Mouse (Mus musculus) spleen, adult 18-20 months (tissue): ENCODE data around the gene Slc34a3.

ENCODE experiments used
- DNase-seq, 2 experiments: peaks; one replicate each; pipeline ENCODE4 v3.0.0; 2022; ENCODE audit warnings: mixed read lengths in 2 of 2

Gene Slc34a3

DNA sequence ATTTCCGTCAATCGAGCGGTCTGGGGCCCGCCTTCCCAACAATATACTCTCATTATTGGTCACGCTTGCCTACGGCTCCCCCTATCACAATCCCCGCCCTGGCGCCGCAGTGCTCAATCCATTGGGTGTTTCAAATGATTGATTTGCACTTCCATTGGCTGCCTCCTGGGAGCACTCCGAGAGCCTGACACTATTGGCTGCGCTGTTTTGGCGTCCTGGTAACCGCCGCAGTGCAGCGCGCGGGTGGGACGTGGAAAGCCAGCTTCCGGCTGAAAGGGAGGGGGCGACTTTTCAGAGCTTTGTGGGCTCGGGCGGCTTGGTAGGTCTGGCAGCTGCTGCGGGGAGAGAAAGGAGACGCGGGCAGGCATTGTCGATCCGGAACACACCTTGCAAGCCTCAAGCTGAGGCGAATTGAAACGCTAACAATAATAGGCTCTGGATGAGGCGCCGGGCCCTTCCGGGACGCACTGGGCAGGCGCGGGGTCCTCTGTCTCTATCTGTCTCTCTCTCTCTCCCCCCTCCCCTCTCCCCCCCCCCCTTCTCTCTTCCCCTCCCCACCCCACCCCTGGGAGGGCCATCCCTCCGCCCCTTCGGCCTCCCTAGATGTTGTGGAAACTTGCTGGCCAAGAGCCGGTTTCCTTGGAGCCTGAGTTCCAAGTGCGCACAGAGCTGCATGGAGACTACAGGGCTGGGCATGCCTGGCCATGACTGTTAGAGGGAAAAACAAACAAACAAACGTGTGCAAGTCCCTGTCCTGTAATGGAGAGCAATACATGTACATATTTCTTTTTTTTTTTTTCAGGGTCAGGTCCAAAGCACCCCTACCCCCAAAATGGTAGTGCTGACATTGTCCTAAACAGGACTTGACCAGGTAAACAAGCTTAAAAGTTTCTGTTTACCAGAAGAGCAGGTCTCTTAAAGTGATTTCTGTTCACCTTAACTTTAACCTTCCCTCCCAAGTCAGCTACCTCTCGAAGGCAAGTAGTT, 9.1 kb downstream of the Slc34a3 start:
- DNase-seq, result peak; percentile 89 to 97

DNA sequence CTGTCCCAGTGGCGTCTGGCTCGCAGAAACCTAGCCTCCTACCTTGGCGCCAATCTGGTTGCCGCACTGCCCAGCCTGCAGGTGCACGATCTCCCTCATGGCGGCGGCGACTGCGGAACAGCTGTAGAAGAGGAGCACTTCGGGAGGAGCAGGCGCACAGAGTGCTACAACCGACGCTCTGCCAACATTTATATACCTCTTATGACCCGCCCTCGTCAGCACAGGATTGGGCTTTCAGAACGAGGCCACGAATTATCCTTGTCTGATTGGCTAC, 9.7 kb downstream of the Slc34a3 start, which contains the start of gene Tubb4b:
Tubb4b (minus strand) TSS at position 211 of the 274 bp plus-strand sequence.
- no peak for DNase-seq

DNA sequence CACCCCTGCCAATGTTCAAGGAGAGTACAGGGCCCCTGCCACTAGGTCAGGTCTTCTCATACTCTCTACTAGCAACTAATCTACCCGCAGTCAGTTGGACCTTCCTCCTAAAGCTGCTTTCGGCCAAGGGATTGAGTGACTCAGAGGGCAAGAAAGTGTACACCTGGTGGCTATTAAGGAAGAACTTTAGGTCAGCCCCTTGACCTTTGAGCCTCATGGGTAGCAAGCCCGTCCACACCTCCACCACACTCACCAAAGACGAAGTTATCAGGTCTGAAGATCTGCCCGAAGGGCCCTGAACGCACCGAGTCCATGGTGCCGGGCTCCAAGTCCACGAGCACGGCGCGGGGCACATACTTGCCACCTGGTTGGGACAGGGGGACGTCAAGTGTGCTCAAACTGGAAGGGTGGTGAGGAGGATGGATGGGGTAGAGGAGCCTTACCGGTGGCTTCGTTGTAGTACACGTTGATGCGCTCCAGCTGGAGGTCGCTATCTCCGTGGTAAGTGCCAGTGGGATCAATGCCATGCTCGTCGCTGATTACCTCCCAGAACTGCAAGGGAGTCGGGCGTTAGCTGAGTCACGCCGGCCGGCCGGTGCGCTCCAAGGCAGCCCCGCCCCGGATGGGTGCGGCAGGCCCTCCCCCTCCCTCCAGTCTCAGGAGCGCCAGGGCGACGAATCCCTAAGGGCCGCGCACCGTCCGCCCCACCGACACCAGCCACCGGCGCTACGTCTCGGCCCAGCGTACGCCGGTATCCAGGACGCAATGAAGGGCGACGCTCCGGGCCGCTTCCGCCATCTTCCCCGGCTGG, 10.3 kb downstream of the Slc34a3 start:
- peak; percentile 75 to 78 for DNase-seq

DNA sequence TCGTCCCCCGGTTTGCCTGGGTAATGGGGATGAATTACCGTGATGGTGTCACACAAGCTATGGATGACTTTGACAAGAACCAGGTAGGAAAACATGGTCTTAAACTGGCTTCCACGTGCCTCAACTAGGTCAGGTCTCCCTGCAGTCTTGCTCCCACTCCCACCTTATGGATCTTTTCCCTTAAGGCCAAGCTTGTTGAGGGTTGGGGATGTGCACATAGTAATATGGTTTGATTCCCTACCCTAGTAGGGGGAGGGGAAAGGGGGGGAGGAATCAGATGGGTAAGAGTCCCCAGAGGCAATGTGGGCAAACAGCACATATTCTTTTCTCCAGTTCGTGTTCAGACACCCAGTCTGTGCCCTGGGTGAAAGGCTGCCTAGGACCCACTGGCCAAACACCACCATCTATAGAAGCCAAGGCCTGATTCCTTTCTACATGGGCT, 12.8 kb downstream of the Slc34a3 start:
- no peak for DNase-seq

DNA sequence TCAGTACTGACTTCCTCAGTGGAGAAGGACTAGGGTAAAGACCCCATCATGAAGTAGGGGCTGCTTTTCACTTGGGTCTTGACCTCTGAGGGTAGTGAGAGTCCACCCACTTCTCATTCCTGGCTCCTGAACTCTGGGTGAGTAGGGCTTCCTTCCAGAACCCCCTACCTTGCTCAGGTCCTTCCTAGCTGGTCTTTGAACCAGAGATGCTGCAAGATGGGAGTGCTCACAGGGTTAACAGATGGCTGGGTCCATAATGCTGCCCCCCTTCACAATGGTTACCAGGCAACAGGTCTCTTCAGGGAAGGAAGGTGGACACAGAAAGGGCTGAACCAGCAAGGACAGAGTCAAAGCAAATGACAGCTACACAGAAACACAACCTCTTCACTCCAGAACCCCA, 15.7 kb downstream of the Slc34a3 start, which contains the start of gene Fam166a:
Fam166a (plus strand) TSS at position 301 of the 400 bp plus-strand sequence.
- DNase-seq, result no peak

DNA sequence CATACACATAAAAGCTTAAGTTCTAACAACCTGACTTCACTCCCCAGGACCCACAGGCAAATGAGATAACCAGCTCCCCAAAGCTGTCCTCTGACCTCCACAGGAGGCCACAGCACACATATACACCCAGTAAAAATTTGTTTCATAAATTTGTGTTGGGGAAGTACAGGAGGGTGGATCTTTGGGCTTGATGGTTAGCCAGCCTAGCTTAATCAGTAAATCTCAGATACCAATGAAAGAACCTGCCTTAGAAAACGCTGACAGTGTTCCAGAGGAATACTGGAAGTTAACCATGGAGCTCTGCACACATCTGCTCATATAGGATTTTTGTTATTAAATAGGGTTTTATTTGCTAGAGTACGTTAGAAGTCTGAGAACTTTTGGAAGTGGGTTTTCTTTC, 16.5 kb downstream of the Slc34a3 start:
- DNase-seq, result no peak

DNA sequence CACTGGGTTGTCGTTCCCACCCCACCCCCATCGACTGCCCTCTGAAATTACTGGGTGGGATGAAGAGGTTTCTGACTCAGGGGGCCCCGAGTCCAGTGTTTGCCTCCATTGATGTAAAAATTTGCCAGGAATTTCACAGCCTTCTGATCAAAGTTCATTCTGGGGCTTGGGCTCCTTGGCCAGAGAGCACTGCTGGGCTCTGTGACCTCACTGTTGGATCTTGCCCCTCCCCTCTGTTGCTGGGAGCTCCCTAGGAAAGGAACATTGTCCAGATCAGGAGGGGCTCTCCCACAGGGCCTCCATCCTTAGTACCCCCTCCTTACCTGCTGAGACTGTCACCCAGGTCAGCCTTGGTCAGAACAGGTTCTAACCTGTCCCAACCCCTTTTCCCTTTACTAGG, 19.7 kb downstream of the Slc34a3 start, which contains the start of gene Stpg3:
Stpg3 (minus strand) TSS at position 194 of the 400 bp plus-strand sequence.
- DNase-seq, result no peak

DNA sequence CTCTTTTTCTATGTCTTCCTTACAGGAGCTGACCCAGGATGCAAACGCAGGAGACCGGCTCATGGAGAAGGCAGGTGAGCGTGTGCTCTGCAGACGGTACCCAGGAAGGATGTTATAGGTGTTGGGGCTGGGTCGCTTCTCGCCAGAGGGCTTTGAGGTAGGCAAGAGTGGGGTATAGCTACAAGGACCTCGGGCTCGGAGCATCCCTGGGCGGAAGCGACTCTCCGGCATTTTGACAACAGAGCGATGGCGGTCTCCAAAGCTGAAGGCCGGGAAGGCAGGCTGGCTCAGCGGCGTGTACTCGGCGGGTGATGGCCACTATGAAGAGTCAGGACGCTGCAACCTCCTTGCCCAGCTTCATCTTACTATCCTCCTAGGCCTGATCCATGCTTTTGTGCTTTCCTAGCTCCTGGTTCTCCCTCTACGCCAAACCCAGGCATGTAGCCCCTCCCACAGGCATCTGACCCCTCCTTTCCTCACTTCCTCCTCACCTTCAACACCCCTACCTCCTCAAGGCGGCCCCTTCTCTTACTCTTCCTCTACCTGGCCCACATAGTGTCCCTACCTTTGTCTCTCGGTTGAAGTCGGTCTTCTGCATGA, 20.8 kb downstream of the Slc34a3 start:
- no peak for DNase-seq

DNA sequence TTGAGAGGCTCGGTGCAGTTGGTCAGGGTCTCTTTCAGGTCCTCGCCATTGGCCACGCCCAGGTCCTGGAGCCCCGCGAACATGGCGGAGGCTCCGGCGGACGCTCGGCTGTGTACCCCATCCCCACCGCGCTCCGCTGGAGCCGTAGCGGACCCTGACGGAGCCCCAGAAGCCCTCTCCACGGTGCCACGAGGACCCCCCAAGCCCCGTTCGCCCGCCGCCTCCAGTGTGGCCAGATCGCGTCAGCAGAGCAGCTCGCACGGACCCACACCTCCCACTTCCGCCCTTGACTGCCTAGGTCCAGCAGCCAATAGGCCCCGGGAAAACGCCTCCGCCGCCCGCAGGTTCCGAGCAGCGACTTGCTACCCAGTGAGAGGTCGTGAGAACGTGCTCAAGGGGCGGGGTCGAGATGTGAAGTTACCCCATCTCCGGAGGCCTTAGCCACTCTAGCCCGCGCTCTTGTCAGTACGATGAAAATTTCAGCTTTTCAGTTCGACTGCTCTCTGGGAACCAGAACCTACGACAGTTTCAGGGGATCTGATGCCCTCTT, 23.0 kb downstream of the Slc34a3 start, which contains the start of gene Nelfb:
Nelfb (minus strand) TSS at position 369 of the 550 bp plus-strand sequence.
- peak; percentile 86 to 91 for DNase-seq

DNA sequence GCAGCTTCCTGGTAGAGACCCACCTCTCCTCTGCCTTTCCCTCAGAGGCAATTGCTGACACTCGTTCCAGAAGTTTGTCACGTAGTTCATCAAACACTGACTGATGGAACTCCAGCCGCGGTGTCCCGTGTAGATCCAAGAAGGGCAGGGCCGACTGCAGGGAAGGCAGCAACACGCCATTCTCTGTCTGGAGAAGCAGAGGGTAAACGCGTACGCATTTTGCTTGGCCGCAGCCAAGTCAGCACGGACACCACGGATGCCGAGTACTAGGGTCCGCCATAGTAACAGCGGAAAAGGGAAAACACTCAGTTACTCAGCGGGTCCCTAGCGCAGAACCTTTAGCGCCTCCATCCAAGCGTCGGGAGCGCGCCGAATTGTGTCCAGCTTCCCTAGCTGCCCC, 23.5 kb downstream of the Slc34a3 start:
- no peak for DNase-seq

DNA sequence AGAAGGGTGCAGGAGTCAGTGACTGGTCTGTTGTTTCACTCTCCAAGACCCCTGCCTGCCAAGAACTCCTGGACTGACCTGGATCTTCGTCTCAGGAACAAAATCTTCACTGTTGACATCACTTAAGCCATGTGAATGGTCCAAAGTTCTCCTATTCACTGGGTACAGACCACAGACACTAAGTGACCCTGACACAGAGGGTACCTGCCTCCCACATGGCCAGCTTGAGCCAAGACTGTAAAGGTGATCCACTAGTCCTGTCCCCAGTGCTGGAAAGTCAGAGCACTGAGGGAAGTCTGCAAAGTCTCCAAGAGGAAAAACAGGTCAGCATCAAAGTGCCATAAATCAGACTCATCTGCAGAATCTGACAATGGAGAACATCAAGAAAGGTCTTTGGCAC, 26.6 kb downstream of the Slc34a3 start:
- no peak for DNase-seq

DNA sequence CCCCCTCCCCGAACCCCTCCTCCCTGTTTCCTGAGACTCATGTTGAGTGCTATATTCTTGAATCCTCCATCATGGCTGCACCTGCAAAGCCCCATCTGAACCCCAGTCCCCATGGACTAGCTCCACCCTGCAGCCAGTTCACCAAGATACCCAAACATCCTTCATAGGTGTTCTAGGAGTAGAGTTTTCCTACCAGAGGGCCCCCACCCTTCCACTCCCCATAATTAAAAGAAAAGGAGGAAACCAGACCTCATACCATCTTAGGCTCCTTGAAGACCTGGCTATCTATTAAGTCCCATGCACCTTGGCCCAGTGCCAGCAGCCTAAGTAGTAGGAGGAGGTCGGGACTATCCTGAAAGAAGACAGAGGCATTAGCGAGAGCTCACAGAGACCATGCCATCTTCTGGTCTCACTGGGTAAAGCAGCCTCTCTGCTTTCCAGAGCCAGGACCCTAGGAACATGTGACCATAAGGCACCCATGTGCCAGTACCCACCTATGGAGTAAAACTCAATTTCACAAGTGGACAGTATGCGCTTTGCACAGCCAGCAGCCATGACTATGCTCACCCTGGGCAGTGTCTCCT, 30.4 kb downstream of the Slc34a3 start:
- no peak for DNase-seq

DNA sequence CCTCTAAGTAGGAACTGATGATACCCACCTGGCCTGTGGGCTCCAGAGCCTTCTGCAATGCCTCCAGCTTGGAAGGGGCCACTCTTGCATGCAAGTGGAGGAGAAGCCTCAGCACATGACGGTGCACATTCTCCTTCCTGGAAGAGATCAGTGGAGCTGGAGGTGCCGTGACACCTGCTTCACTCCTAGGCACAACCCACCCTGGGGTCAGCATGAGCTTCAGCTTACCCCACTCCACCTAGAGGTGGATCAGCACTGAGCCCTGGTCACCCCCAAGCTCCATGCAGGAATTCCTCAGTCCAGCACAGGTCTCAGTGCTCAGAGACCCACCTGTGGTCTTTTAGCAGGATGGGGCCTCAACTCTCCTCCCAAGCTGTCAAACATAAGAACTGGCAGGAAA, 33.5 kb downstream of the Slc34a3 start:
- DNase-seq, result no peak

DNA sequence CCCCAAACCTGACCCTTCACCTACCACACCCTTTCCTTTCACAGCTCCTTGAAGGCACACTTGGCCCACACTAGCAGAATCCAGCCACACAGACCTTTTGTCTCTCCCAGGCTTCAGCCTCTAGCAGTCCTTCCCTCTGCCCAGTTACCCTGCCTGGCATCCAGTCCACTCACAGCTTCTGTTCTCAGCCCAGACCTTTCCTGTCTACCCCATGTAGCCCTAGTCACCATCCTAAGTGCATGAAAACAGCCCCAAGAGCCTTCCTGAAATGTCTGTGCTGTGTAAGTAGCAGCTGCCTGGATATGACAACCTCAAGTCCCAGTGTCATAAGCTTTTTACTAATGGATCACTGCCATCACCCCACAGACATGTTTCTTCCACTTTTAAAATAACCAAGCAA, 36.2 kb downstream of the Slc34a3 start:
- DNase-seq, result no peak

DNA sequence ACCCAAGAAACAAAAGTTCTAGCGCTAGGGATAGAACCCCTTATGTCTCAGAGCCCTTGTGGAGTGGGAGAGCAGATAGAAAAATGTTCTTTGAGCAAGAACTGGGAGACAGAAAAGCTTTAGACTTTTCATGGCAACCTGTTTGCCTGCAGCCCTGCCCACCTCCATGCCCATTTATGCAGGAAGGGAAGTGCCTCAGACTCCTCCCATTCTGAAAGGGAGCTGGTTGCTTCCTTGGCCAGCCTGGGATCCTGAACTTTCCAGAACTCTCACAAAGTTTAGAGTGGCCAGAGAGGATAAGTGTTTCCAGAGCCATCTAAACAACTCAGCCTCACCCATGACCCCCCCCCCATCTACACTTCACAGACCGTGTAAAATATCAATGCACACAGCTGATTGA, 37.0 kb downstream of the Slc34a3 start:
- DNase-seq, result peak in 1 of 2 experiments; percentile 21

DNA sequence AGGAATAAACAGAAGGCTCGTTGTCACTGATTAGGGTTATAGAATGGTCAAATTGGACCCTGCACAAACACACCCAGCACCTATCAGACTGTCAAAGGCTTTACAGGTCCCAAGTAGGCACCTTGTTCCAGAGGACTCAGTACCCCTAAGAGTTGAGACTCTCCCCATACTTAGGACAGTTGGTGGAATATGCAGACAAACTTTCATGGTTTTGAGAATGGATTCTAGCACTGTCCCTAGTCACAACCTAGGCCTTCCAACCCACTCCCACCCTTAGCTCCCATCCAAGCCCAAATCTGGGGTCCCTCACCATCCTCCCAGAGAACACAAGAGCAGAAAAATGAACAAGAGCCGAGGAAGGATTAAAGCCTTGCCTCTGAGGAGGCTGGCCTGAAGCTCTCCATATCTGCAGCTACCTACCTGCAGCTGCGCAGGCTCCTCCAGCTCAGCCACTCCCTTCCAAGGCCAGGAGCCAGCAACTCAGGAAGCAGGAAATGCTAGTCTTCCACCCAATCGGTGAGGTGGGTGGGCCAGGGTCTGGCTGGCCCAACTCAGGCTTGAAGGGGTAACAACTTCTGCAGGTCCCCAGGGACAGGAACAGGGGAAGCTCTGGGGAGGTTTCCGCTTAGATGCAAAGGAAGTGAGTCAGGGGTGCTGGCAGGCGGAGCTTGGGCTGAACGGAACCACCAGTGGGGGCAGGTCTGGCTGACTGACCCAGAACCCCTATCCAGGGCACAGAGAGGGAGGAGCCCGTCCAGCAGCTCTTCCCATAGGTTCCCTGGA, 37.8 kb downstream of the Slc34a3 start, which contains the start of gene Tor4a:
Tor4a (minus strand) TSS at position 715 of the 783 bp plus-strand sequence.
- DNase-seq, result peak; percentile 78 to 89

DNA sequence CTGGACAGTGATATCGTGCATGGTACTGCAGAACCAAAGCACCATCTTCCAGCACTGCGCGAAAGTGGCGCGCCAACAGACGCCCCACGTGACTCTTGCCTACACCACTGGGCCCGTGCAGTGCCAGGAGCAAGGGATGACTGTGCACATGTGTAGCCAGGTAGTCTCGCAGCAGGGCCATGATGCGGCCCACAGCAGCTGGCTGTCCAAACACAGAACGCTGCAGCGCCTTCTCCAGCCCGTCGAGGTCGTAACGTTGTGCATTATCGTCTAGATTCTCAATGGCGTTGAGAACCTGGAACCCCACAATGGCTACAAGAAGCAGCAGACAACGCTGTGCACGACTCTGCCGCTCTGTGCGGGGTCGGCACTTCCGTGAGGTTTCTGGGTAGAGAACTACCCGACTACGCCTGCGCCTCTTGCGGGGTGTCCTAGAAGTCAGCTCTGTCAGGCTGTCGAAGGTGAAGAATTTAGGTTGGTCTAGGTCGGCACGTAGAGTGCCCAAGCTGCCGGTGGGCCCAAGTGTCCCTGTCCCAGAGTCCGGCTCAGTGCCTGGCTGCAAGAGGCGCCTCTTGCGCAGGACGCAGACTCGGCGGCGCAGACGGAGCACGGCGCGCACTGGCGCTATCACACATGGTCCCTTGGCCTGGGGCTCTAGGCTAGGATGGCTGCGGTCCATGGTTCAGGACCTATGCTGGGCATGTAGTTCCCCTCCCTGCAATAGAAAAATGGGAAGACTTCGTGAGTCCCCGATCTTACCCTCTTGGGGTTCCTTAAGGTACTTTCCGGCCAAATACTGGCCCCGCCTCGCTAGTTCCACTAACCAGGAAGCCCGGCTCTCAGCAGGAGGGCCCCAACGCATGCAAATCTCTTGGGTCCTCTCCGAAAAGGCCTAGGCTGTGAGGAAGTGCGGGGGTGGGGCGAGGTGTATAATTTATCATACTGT, 38.7 kb downstream of the Slc34a3 start:
- peak; percentile 86 to 89 for DNase-seq

DNA sequence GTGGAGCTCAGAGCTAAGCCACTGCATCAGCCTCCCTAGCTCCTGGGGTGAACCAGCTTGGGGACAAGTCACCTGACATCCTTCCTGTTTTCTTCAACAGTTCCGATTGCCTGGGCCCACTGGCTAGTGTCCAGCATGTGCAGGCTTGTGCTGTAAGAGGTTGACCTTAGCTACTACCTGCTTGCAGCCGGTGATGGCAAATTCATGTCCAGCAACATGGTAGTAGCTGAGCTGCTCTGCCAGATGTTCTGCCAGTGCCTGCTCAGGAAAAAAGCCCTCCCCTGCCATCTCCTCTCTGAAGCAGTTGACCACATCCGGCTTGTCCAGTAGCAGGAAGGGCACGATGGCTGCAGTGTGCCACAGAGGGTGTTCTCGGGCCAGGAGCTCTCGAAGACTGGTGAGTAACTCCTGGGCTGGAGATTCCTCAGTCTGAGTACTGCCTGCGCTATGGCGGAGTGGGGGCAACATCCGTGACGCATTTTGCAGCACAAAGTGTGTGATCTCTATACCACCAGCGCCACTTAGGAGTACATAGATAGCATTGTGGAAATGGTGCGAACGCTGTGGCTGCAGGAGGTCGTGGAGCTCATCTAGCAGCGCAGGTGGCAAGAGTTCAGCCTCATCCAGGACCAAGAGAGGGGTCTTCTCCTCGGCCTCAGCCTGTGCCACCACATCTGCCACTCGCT, 39.5 kb downstream of the Slc34a3 start:
- DNase-seq, result peak; percentile 43 to 50

DNA sequence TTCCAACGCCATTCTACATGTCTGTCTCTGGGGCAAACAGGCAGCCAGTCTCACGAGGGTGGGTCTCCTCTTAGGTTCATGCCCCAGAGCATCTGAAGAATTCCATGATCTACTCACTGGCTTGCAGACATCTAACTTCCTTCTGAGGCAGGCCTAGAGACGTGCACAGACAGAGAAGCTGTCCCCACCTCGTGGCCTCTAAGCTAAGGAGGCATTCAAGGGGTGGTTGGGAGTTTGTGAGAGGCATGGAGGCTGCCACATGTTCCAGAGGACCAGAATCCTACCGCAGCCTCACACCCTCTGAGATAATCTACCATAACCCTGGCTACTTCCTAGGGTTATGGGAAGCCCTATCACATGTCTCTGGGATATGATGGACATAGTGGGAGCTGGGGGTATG, 40.2 kb downstream of the Slc34a3 start:
- peak in 1 of 2 experiments; percentile 13 for DNase-seq
